Mouse (Mus musculus): ENCODE measurements around the gene Fuom.

DNA sequence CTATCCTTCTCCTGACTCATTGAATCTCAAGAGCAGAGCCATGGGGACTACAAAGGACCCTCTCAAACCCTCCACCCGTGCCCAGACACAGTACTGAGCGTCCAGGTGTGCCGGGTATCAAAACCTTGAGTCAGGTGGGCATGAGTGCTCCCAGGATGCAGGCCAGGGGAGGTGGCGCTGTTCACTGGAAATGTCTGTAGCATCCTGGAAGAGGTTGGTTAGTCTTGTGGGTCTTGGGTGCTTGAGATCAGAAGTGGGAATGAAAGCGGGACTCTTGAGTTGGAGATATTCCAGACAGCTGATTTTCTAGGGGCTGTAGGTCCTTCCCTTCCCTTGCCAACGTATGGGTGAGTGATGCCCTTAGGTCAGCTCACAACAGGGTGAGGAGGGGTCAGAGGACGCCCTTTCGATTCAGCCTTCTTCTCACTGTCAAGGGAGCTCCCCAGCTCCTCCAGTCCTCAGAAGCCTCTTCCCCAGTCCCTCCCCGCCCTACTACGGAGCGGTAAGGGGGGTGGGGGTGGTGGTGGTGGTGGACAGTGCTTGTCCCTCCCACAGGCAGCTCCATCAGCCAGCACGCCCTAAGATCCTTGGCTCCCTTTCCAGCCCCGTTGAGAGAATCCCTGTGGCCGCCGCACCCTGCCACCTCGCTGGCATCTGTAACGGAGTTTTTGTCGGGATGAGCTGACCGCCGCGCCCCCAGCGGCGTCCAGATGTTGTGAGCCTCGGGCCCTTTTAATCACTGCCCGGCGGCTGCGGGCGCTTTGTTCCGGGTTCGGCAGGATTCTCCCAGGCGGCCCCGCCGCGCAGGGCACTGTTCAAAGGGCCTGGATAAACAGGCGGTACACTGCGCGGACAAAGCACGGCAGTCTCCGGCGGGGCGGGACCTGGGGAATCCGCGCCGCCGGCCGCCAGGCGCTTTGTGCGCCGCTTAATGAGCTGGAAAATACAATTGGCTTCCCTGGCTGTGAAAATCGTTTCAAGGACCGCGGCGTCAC lies 44.5 kb downstream of the Fuom start:
- TF ChIP-seq MAX (IDR thresholded peaks at IDR 0.05; ENCODE audit: low read depth): no peak
- TF ChIP-seq MYOG (IDR thresholded peaks at IDR 0.05; ENCODE audit: control insufficient read depth in 1 of 3, insufficient read depth in 1 of 3, insufficient read length in 2 of 3, low read depth in 2 of 3): no peak
- TF ChIP-seq POLR2A (IDR thresholded peaks at IDR 0.05; ENCODE audit: insufficient read length, low read depth): no peak
